Mouse (Mus musculus): ENCODE measurements around the gene Ush2a.

DNA sequence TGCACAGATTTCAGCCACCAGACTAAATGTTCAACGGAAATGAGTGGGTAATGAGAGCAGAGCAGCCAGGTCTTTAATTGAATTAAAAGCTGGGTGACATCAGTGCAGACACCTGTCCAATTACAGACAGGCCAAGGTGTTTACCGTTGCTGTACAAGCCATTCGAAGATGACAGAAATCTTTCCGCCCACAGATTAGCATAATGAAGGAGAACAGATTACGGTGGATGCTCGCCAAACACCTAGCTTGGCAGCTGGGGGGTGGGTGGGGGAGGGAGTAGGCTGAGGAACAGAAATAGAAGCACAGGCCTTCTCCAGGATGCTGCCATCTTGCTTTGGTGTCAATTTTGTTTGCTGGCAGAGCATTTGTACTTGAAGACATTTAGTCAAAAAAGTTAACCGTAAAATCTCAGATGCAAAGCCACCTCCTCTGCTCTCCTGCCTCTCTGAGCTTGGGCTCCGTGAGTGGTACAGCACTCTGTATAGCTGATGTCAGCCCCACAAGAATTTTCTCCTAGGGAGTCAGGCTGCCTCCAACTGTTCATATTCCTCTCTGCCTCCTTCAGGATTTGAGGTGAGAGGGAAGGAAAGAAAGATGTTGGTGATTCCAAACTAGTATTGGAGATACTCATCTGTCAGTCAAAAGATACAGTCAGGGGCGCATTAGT is 306.6 kb downstream of the Ush2a start:
- TF ChIP-seq EP300 (IDR thresholded peaks at IDR 0.05; ENCODE audit: low read depth) (no peak), CTCF (IDR thresholded peaks at IDR 0.05; ENCODE audit: low read depth) (no peak)
